Mouse (Mus musculus) NIH3T3 (cell line): ENCODE data around the gene Sorcs1.

ENCODE experiments used
- DNase-seq: peaks from one replicate; pipeline ENCODE4 v3.0.0-alpha.2; 2012; ENCODE audit warnings: low read depth

The Sorcs1 gene

DNA sequence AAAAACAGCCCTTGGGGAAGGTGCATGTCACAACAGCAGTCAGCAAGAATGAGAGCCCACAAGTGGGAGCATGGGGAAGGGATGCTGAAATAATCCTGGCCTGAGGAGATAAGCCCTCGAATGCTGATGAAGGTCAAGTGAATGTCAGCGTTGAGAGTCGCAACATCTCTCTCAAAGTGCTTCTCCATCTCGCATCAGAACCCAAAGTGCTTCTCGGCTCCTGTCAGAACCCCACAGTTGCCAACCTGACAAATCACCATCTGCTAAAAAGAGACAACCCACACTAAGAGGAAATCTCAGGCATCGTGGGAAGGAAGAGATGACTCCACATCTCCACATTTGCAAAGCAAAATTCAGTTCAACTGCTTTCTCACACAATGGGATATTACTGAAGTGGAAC lies 119.7 kb downstream of the Sorcs1 start:
- DNase-seq: no peak

DNA sequence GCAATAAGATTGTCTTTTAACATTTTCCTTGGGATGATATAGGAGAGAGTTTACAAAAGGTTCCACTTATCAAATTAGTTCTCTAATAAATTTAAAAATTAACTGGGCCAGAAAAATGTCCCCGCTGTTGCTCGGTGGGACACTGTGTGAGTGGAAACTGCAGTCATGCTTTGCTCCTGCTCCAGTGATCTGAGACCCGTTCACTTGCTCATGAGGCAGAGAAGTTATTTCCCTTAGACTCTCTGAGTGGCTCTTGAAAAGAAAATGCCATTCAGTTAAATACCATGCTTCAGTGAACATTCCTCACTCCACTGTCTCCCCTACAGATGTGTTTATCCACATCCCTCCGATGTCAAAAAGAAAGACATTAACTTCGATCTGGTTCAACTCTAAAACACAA lies 144.4 kb downstream of the Sorcs1 start:
- no peak for DNase-seq

DNA sequence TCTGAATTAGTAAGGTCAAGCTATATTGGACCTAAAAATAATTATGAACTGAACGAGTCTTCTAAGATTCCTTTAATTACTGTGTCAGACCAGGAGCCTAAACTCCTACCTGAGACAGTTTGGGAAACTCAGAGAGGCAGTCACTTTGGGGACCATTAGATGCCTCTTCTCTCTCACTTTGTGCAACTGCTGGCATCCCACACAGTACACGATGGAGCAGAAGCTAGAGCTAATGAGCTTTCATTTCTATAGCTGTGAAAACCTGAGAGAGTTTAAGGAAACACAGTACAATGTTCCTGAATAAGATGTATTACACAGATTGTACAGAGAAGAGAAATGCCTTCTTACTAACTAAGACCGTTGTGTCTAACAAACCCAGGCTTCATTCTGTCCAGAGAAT lies 150.6 kb downstream of the Sorcs1 start:
- no peak for DNase-seq

DNA sequence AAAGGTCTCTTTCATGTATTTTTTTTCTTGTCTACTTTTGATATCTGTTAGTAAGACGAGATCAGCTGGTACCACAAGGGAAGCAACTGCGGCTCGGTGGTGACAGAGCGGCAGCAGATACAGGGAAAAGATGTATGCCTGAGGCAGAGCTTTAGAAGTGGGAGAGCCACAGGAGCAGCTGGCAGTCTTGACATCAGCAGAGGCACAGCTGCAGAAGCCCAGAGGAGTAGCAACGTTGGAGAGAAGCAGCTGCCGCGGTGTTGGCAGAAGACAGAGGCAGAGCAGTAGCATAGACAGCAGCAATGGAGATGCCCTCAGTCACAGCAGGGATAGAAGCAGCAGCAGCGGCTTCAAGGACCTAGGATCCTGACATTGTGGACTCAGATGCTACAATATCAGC lies 152.4 kb downstream of the Sorcs1 start:
- no peak for DNase-seq

DNA sequence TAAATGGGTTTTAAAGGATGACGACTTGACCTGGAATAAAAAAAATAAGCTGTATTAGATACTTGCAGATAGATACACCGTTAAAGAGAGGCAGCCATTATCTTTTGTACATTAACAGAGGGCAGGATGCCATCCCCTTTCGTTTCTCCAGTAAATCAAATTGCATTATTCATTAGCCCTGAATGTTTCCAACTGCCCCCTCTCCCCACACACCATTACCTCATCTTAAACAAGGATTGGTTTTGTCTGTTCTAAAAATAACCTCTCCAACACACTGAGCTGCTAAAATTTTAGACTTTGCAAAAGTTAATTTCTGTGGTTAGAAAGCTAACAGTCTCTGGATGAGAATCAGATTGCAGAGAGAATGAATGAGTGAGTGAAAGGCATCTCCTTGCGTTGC lies 156.5 kb downstream of the Sorcs1 start:
- no peak for DNase-seq

DNA sequence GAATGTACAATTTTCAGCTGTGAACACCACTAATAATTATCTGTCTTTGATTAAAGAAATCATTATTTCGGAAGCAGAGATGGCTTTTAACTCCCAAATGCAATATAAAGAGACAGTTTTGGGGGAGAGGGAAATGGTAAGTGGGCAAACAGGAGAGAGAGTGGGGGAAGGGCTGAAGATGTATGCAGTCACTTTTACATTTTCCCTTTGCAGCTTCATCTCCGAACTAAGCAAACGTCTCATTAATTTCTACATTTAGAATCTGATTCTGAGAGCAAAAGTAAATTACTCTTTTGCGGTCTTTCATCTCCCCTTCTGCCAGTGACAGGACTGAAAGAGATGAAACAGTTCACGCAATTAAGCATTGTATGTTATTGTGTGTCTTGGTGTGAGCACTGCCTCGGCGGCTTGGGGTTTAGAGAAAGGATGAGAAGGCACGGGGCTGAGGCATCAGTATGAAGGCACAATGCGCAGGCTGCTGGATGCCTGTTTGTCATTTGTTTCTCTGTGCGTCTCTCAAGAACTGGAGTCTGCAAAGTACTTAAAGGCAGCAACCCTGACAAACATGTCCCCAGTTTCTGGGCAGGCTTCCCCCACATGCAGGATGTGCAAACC lies 163.3 kb downstream of the Sorcs1 start:
- no peak for DNase-seq

DNA sequence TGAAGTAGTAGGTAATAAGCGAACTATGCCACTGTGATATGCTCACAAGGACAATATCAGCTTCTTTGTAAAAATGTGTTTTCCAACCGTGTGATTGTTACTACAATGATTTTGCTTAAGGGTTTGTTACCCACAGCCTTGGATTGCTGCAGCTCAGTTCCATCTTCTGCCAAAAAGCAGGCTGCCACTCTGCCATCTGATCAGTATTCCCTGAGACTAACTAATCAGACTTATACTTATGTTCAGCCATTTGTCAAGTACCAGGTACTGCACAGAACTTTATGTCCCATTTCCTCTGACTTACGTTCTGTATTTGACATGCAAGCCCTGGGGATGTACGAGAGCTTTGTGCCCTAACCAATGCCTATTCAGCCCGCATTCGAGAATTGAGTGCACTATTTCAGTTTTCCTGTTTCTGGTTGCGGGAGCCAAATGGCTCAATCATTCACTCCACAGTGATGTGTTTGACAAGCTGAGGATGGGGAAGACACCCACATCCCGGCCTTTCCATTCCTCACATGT lies 164.1 kb downstream of the Sorcs1 start:
- no peak for DNase-seq

DNA sequence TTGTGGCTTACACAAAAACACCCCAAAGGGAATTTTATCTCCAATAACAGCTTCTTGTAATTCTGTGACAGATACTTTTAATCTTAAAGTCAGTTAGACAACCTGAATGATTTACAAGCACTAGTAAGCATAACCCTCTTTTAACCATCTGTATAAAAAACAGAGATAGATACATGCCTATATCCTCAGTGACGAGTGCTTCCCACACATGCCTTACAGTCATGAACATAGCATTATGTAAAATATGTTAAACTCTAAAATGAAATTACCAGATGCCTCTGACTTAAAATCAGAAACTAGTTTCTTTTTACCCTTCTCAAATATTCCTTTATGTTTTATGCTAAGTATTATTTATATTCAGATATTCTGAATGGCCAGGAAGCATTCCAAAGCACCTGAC lies 175.6 kb downstream of the Sorcs1 start:
- no peak for DNase-seq

DNA sequence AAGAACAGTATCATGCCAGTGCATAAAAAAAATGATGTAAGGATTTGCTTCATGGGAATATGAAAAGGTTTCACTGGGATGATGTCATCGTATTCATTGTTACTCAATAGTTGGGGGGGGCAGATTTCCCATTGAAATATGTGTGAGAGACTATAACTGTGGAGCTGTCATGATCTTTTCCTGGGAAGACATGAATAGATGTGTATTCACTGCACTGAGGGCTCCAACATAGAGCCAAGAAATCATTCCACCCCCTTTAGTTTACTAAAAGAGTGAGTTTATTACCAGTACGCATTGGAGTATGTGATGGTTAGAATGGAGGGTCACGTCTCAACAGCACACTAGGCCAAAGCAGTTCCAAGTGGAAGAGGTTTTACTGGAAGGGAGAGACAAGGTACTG lies 187.3 kb downstream of the Sorcs1 start:
- no peak for DNase-seq

DNA sequence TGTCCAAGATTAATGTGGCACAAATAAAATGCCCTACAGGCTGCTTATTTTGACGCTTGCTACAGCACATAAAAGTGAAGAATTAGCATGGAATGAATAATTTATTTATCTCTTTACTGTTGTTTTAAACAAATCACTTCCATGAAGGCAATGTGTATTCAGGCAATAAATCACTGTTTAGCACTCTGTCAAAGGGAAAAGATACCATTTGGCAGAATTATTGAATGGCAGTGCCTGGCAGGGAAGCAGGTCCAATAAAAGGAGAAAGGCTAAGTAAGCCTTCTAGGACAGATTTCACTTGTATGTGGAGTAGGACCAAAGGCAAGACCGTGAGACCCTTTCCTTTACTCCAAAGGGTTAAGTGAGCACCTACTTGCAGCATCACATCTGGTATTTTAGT lies 187.7 kb downstream of the Sorcs1 start:
- no peak for DNase-seq

DNA sequence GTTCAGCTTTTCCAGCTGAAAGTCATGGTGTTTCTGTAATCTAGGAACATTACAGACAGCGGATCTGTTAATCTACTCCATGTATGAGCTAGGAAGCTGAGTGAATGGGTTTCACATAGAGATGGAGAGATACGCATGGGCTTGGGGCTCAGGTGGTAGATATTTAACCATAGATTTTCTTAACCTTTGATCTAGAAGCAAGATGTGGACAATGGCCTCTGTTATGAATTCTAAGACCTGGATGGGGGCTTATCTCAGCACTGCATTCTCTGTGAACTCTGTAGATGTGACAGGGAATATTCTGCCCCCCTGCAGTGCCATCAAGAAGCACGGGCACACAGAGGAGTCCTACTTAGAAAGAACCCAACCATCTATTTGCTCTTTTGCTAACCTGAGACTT lies 188.7 kb downstream of the Sorcs1 start:
- no peak for DNase-seq

DNA sequence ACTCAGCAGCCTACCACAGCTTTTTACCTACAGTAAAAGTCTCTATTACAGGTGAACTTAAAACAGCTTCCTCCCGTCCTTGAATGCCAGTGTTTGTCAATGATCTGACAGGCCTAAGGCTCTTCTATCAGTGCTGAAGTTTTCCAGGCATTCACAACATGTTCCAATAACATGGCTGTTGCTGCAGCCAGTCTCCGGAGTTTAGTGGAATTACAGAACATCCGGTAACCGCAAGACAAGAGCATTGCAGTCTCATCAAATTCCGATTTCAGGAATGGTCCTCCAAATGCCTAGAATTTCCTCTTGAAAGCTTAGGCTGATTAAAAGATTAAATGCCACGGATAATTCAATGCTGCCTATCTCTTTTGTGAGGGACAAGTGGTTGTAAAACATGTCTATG lies 190.0 kb downstream of the Sorcs1 start:
- DNase-seq: no peak

DNA sequence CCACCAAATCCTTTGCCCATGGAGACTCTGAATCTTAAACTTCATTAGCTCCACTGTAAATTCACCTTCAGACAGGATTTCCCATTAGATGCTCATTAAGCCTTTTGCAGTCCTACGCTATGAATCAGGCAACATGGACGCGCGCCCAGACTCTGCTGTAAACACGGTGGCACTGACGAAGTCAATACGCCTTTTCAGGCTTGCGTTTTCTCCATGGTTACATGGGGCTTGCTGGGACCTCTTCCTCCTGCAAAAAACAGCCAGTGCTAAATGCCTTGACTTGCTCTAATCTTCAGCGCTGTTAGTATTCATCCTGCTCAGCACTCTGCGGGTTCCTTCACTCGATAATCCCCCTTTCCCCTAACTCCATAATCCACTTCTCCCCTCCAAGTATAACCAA lies 190.7 kb downstream of the Sorcs1 start:
- peak; percentile 5 for DNase-seq

DNA sequence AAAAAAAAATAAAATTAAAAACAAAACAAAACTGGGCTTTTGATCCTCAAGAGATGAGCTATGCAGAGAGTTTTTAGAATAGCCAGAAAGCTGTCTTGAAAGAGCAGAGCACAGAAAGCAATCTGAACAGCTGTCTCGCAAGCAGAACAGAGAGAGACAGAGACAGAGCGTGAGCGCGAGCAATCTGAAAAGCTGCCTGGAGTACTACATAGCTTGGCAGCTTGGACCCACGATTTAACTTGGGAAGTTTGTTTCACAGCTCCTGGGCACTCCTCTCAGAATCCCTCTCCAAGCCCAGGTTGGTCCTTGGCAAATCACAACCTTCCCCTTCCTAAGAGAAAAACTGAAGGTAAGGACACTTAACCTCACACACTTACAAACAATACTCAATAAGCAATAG lies 192.1 kb downstream of the Sorcs1 start:
- DNase-seq: no peak

DNA sequence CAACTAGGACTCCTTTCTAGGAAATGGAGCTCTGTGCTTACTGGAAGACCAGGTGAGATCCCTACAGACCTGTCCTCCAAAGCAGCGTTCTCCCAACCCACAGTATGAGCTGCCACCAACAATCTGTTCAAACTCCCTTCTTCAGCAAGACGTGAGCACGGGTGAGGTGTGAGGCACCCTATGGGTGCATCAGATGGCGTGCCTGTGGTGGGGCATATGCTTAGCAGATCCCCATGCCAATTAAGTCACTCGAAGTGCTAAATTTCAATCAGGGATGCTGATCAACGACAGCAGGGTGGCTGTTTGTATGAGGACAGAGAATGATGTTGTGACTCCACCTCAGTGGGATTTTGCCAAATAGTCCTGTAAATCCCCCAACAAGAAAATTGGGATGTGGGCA lies 201.7 kb downstream of the Sorcs1 start:
- DNase-seq: no peak

DNA sequence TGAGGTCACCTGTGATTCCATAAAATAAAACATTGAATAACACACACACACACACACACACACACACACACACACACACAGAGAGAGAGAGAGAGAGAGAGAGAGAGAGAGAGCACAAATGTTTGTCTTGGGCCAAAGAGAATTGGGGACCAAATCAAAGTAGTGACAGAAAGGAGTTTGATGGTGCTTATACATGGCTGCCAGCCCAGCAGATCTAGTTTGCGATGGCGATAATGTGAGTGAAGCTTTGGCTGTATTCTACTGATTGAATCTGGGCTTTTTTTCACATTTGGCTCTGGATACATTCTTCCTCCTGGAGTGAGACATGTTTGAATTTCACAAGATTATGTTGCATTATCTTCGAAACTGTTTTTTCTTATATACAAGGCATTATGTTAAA lies 209.9 kb downstream of the Sorcs1 start:
- no peak for DNase-seq

DNA sequence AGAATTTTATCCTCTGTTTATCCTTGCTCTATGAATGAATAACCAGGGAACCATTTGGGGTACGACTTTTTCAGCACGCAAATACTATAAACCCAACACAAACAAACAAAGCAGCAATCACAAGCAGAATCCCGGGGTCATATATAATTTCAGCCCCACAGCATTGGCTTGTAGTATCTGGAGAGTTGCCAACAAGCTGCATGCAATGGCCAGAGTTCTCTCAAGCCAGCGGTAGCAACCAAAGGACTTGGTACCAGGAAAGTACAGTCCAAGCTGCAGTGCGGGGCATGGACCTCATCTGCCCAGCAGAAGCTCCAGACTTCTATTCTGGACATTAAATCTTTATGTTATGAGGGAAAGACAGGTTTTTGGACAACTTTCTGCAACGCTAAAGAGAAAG lies 213.6 kb downstream of the Sorcs1 start:
- DNase-seq: no peak

DNA sequence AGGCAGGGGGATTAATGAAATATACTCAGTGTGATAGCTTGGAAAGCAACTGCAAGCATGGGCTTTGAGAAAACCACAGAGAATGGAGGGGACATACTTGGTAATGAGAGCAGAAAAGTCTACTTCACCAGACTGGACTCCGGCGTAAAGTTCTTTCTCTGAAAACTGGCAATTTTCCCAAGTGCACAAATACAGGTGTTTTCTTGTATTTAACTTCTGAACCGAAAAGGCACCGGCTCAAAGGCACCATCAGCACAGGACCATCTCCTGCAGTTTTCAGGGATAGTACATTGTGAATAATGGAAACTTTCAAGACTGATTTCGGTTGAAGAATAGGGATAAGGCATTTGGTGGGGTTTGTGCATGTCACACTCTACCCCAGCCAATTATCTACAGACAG lies 219.9 kb downstream of the Sorcs1 start:
- no peak for DNase-seq

DNA sequence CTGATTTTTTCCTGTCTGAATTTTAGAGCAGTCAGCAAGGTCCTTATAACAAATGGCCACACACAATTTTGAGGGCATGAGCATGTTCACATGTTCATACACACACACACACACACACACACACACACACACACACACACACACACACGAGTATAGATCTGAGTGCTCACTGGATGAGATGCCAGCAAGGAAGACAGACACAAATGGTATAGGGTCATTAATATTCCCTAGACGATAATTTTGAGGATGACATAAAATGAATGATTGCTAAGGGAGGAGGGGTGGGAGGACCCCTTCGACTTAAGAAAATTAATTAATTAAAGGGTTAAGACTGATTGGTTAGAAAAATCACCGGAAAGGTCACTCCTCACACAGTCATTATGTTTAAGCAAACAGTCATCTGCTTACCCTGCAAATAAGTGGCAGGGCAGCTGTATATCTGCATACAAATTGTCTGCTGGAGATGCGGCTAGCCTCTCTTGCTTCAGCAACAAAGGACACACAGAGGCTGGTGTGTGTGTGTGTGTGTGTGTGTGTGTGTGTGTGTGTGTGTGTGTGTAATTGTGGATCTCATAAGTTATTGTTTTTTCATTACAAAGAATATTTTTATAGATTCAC lies 221.1 kb downstream of the Sorcs1 start:
- no peak for DNase-seq

DNA sequence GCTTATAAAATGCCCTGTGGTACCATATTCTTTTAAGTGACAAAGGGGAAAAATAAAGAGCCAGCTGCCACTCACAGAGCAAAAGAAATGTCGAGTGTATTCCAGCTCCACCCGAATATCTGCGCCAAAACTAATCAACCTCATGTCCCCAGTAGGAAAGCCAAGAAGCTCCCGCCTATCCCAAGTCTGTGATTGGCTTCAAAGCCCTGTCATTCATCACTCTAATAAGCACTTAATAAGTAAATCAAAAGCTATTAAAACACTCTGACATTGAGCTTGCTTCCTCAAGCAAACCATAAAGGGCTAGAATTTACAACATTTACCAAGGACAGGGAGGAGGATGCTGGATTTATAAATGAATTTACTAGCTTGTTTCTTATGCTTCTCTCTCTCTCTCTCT lies 237.3 kb downstream of the Sorcs1 start:
- no peak for DNase-seq

DNA sequence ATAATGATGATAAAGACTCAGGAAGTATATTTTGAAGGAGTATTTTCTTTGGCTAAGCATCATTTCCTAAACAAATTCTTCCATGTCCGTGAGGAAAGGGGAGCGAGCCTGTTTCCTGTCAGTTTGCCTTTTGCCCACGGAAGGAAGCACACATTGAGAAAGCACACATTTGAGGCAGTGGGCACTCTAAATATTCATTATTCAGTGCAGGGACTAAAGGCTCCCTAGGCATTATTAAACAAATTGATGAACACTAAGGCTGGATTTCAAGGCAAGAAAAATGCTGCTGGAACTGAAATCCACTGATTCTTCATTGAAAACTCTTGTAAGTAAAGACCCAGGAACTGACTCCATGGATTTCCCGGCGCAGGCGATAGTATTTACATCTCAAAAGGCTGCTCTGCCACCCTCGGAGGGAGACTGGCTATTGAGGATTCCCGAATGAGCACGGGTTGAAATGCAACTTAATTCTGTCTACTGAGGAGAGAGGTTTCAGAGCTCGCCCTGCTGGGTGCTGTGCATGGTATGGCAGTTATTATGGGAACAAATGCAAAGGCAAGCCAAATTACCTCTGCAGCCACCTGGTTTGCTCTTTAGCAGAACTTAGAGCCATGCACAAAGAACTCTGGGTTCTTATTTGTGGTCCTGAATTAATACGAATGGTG lies 238.1 kb downstream of the Sorcs1 start:
- DNase-seq: no peak

DNA sequence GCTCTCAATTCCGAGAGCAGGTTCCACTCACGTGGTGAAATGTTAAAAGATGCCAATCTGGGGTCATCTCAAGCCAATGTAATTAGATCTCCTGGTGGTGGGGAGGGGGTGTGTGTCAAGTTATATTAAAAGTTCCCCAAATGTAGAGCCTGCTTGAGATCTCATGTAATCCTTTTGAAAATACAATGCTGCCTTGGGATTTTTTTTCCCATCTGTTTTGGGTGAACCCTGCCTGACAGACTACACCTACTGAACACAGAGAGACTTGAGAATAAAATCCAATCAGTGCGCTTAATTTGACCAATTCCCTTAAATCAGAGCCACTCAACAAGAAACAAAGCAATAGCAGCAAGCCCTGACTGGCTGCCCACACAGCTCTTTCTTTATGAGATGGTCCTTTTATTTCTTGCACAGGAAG lies 239.0 kb downstream of the Sorcs1 start:
- no peak for DNase-seq

DNA sequence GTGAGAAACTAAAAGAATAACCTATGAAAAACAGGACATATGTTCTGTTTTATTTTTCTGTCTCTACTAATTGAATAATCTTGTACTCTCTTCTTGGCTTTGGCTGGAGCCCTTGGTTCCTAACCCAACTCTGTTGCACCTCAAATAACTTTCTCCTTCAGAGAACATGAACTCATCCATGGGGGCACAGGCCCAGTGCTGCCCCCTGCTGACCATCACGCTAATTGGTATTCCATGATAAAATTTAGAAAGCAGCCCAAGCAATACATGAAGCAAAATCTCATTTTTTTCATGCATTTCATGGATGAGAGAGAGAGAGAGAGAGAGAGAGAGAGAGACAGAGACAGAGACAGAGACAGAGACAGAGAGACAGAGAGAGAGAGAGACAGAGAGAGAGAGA lies 255.5 kb downstream of the Sorcs1 start:
- DNase-seq: peak; percentile 28
